Mouse (Mus musculus) liver, embryonic 15.5 days (tissue): Measurements from ENCODE around the gene Klhdc3. TPM values are rescaled to one million over a fixed set of nuclear protein-coding genes. Genes with fewer than 3 reads are reported as not detected.

ENCODE experiments used
- ATAC-seq: fragments of 200-750 bp; cut with Nextera tagmentation; 2 replicates; pipeline ENCODE4 v1.8.0; 2017; ENCODE audit warnings: moderate number of reproducible peaks, mild to moderate bottlenecking, moderate library complexity; ENCODE audit not compliant: insufficient read depth
- H3K27ac ChIP-seq: fragments of 300-500 bp; sonication (generic); replicated peaks from 2 replicates; pipeline ENCODE4 v1.5.1; 2015; ENCODE audit warnings: mild to moderate bottlenecking, inconsistent platforms
- H3K27me3 ChIP-seq: fragments of 300-500 bp; sonication (generic); 2 replicates; pipeline ENCODE4 v1.6.1; 2015; ENCODE audit warnings: mild to moderate bottlenecking, inconsistent platforms
- H3K36me3 ChIP-seq: fragments of 300-500 bp; sonication (generic); replicated peaks from 2 replicates; pipeline ENCODE4 v1.6.1; 2015; ENCODE audit warnings: moderate library complexity, mild to moderate bottlenecking, inconsistent platforms
- H3K4me1 ChIP-seq: fragments of 300-500 bp; sonication (generic); replicated peaks from 2 replicates; pipeline ENCODE4 v1.6.1; 2015; ENCODE audit warnings: inconsistent platforms
- H3K4me2 ChIP-seq: fragments of 300-500 bp; sonication (generic); 2 replicates; pipeline ENCODE4 v1.6.1; 2015; ENCODE audit warnings: moderate library complexity, mild to moderate bottlenecking, inconsistent platforms
- H3K4me3 ChIP-seq: fragments of 300-500 bp; sonication (generic); replicated peaks from 2 replicates; pipeline ENCODE4 v1.5.1; 2015; ENCODE audit warnings: mild to moderate bottlenecking, inconsistent platforms
- H3K9ac ChIP-seq: fragments of 300-500 bp; sonication (generic); 2 replicates; pipeline ENCODE4 v1.6.1; 2015; ENCODE audit warnings: moderate library complexity, mild to moderate bottlenecking, inconsistent platforms
- H3K9me3 ChIP-seq: fragments of 300-500 bp; sonication (generic); replicated peaks from 2 replicates; pipeline ENCODE4 v1.6.1; 2016; ENCODE audit warnings: inconsistent platforms
- WGBS: fragments of 180-500 bp; shearing (Covaris S2); methylation state at CpG from one replicate; pipeline ENCODE4 v1.1.7; 2015; ENCODE audit warnings: mixed read lengths; ENCODE audit not compliant: insufficient replicate concordance; 5-methylcytosine and 5-hydroxymethylcytosine counted together
- polyA plus RNA-seq: library from polyadenylated mRNA; unstranded; fragments of >200 nt; fragmentation: Nextera tagmentation; extraction: Ambion mirVana; gene quantifications from 2 replicates; pipeline ENCODE4 v1.2.1, GENCODE M21; 2015

Klhdc3 gene
- polyA plus RNA-seq, 1 experiment from 2014 or later, result 53.4 TPM

DNA sequence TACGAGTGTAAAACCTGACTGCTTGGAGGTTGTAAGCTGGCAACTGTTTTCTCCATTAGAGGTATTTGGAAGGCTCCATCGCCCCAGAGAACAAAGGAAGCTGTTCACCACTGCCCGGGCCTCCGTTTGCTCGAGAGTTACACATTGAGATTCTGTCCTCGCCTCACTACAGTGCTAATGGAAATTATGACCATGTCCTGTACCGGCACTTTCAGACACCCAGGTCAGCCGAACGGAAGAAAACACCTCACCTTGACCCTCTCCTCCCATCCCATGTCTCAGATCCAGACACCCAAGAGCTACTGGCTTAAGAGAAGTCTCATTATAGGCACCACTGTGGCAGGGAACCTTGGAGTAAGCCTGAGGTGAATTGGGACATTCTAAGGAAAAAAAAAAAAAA, 33.1 kb upstream of the Klhdc3 start:
- no peak for ATAC-seq
- H3K9me3 ChIP-seq, result no peaks in the 10 kb centered on the region
- H3K9ac ChIP-seq, result no peak overlapping the region
- 84% methylated on average over 9 of the region's 9 CpGs for WGBS
- H3K4me2 ChIP-seq, result no peak overlapping the region
- peaks cover 34% of the 10 kb centered on the region for H3K36me3 ChIP-seq
- peaks cover 34% of the 10 kb centered on the region for H3K4me1 ChIP-seq
- no peak overlapping the region for H3K27ac ChIP-seq
- no peaks in the 10 kb centered on the region for H3K27me3 ChIP-seq
- no peak overlapping the region for H3K4me3 ChIP-seq

GRCm38 (mm10) chr17:46712442-46712841, 31.7 kb upstream of the Klhdc3 start:
- Histone ChIP-seq H3K36me3 (peaks cover 34% of the 10 kb centered on the region), H3K9ac (peak overlapping the region; percentile 96), H3K4me1 (peaks cover 34% of the 10 kb centered on the region), H3K9me3 (no peaks in the 10 kb centered on the region), H3K4me2 (peak overlapping the region; percentile 89), H3K27me3 (no peaks in the 10 kb centered on the region), H3K27ac (peak overlapping the region; percentile 80; the same call in 1 of the 2 replicates), H3K4me3 (peak overlapping the region; percentile 99)
- WGBS, result 13% methylated on average over 7 of the region's 7 CpGs
- no peak for ATAC-seq

DNA sequence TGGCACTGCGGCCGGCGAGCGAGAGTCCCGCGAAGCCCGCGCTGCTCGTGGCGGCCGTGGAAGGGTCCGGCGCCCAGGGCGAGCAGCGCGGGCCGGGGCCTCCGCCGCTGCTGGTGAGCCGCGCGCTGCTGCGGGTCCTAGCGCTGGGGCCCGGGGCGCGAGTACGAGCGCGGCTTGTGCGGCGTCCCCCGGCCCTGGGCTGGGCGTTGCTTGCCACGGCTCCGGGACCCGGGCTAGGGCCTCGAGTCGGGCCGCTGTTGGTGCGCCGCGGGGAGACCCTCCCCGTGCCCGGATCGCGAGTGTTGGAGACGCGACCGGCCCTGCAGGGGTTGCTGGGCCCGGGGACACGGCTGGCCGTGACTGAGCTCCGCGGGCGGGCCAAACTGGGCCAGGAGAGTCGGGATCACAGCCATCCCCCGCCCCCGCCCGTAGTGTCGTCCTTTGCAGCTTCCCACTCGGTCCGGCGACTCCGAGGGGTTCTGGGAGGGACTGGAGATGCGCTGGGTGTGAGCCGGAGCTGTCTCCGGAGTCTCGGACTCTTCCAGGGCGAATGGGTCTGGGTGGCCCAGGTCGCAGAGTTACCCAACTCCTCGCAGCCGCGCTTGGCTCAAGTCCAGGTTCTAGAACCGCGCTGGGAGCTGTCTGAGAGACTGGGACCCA, 31.0 kb upstream of the Klhdc3 start:
- under 1% methylated on average over 75 of the region's 76 CpGs for WGBS
- Histone ChIP-seq H3K4me2 (peak overlapping the region; percentile 89), H3K9me3 (no peaks in the 10 kb centered on the region), H3K36me3 (peaks cover 30% of the 10 kb centered on the region), H3K4me3 (peak overlapping the region; percentile 99), H3K9ac (peak overlapping the region; percentile 96), H3K27ac (peak overlapping the region; percentile 80), H3K4me1 (peaks cover 34% of the 10 kb centered on the region), H3K27me3 (0 out of 2 replicates have a peak, but pooled peaks cover 6% of the 10 kb centered on the region)
- peak; percentile 62 for ATAC-seq

DNA sequence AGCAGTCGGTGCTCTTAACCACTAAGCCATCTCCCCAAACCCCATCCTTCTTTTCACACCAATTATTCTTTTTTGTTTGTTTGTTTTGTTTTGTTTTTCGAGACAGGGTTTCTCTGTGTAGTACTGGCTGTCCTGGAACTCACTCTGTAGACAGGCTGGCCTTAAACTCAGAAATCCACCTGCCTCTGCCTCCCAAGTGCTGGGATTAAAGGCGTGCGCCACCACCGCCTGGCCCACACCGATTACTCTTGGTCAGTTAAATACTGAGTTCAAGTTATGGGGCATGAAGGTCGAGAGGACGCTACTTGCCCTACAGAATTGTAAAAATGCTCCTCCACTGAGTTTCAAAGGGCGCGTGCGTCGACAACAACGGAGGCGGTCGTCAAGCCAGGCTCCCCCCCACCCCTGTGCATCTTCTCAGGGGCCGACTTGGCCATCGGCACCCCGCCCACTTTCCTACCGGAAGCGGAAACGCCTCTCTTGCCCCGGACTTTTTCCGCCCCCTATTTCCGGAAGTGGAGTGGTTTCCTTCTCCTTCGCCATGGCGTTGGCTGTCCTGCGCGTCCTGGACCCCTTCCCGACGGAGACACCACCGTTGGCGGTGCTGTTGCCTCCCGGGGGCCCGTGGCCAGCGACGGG, 30.4 kb upstream of the Klhdc3 start, which contains the start of gene Pex6:
TSS of gene Pex6 (plus strand) at position 505 of the 639 bp plus-strand sequence.
- Histone ChIP-seq H3K36me3 (peaks cover 24% of the 10 kb centered on the region), H3K27me3 (0 out of 2 replicates have a peak, but pooled peaks cover 7% of the 10 kb centered on the region), H3K27ac (peak within 1 kb of the TSS; percentile 80), H3K4me2 (peak within 1 kb of the TSS; percentile 89), H3K9ac (peak within 1 kb of the TSS; percentile 96), H3K4me1 (peaks cover 39% of the 10 kb centered on the region), H3K9me3 (no peaks in the 10 kb centered on the region), H3K4me3 (peak within 1 kb of the TSS; percentile 99)
- peak; percentile 82 for ATAC-seq
- WGBS, result 7% methylated on average over 36 of the region's 36 CpGs

GRCm38 (mm10) chr17:46706375-46707089, 25.8 kb upstream of the Klhdc3 start:
- no peak overlapping the region for H3K27ac ChIP-seq
- H3K4me2 ChIP-seq, result no peak overlapping the region
- no peaks in the 10 kb centered on the region for H3K9me3 ChIP-seq
- peaks cover 50% of the 10 kb centered on the region for H3K4me1 ChIP-seq
- no peak overlapping the region for H3K9ac ChIP-seq
- no peaks in the 10 kb centered on the region for H3K36me3 ChIP-seq
- H3K27me3 ChIP-seq, result 0 out of 2 replicates have a peak, but pooled peaks cover 7% of the 10 kb centered on the region
- no peak overlapping the region for H3K4me3 ChIP-seq
- ATAC-seq, result no peak
- WGBS, result 84% methylated on average over 14 of the region's 14 CpGs

GRCm38 (mm10) chr17:46704887-46705835, 24.4 kb upstream of the Klhdc3 start, which contains the start of gene Ppp2r5d:
Gene Ppp2r5d, minus strand, starts transcription at chr17:46705111.
- WGBS, result under 1% methylated on average over 48 of the region's 48 CpGs
- Histone ChIP-seq H3K4me2 (peak within 1 kb of the TSS; percentile 88), H3K36me3 (no peaks in the 10 kb centered on the region), H3K9me3 (no peaks in the 10 kb centered on the region), H3K4me3 (peak within 1 kb of the TSS; percentile 76), H3K4me1 (peaks cover 43% of the 10 kb centered on the region), H3K9ac (peak within 1 kb of the TSS; percentile 83), H3K27ac (peak within 1 kb of the TSS; percentile 83), H3K27me3 (0 out of 2 replicates have a peak, but pooled peaks cover 7% of the 10 kb centered on the region)
- peak; percentile 96 for ATAC-seq

GRCm38 (mm10) chr17:46703971-46704886, 23.5 kb upstream of the Klhdc3 start:
- ATAC-seq, result peak; percentile 71
- H3K9me3 ChIP-seq, result no peaks in the 10 kb centered on the region
- 3% methylated on average over 36 of the region's 41 CpGs for WGBS
- peaks cover 50% of the 10 kb centered on the region for H3K4me1 ChIP-seq
- H3K9ac ChIP-seq, result peak overlapping the region; percentile 83
- peak overlapping the region; percentile 76 for H3K4me3 ChIP-seq
- peak overlapping the region; percentile 82 for H3K27ac ChIP-seq
- H3K36me3 ChIP-seq, result peaks cover 8% of the 10 kb centered on the region; the same call in 1 of the 2 replicates
- H3K4me2 ChIP-seq, result peak overlapping the region; percentile 88
- 0 out of 2 replicates have a peak, but pooled peaks cover 7% of the 10 kb centered on the region for H3K27me3 ChIP-seq

- H3K4me1 ChIP-seq, result peaks cover 53% of the 10 kb centered on the region
- H3K36me3 ChIP-seq, result peaks cover 18% of the 10 kb centered on the region; the same call in 1 of the 2 replicates
- peak overlapping the region; percentile 83; the same call in 1 of the 2 replicates for H3K9ac ChIP-seq
- peak overlapping the region; percentile 88 for H3K4me2 ChIP-seq
- H3K27ac ChIP-seq, result no peak overlapping the region
- H3K4me3 ChIP-seq, result no peak overlapping the region
- 0 out of 2 replicates have a peak, but pooled peaks cover 7% of the 10 kb centered on the region for H3K27me3 ChIP-seq
- no peak for ATAC-seq
- 77% methylated on average over 5 of the region's 5 CpGs for WGBS
- no peaks in the 10 kb centered on the region for H3K9me3 ChIP-seq
Measured at GRCm38 (mm10) chr17:46702506-46702905, 21.8 kb upstream of the Klhdc3 start.

GRCm38 (mm10) chr17:46702100-46702499, 21.4 kb upstream of the Klhdc3 start:
- no peak overlapping the region for H3K27ac ChIP-seq
- H3K36me3 ChIP-seq, result peaks cover 18% of the 10 kb centered on the region; the same call in 1 of the 2 replicates
- H3K9me3 ChIP-seq, result no peaks in the 10 kb centered on the region
- 0 out of 2 replicates have a peak, but pooled peaks cover 4% of the 10 kb centered on the region for H3K27me3 ChIP-seq
- H3K4me1 ChIP-seq, result peaks cover 53% of the 10 kb centered on the region
- no peak overlapping the region for H3K4me2 ChIP-seq
- 62% methylated on average over 12 of the region's 12 CpGs for WGBS
- no peak overlapping the region for H3K4me3 ChIP-seq
- ATAC-seq, result no peak
- no peak overlapping the region for H3K9ac ChIP-seq
